Mouse (Mus musculus): ENCODE data around the gene Tmem198. TPM values are rescaled to one million over a fixed set of nuclear protein-coding genes. Genes with fewer than 3 reads are reported as not detected.

Tmem198 gene
- 0.55 TPM for polyA plus RNA-seq (2015; fragmentation: Illumina TruSeq; extraction: RNeasy Lipid Tissue Mini Kit (QIAGEN cat#74804); ENCODE audit: insufficient read depth, low read depth, low replicate concordance)

GRCm38 (mm10) chr1:75478916-75479634 lies at the start of gene Tmem198, which contains the start of gene Chpf:
Tmem198 (plus strand) TSS chr1:75479532.
Chpf (minus strand) TSS chr1:75479307.

GRCm38 (mm10) chr1:75435475-75436328 lies 43.6 kb upstream of the Tmem198 start, which contains the start of gene Gmppa:
Gmppa (plus strand) TSS chr1:75435930.

GRCm38 (mm10) chr1:75450314-75451005 lies 28.9 kb upstream of the Tmem198 start, which contains the start of gene Asic4:
Asic4 (plus strand) TSS chr1:75450436.

GRCm38 (mm10) chr1:75505956-75506831 lies 26.9 kb downstream of the Tmem198 start, which contains the start of gene Obsl1:
Obsl1 (minus strand) TSS chr1:75506452.

GRCm38 (mm10) chr1:75507006-75507405 lies 27.7 kb downstream of the Tmem198 start, which contains the start of gene Inha:
Inha (plus strand) TSS chr1:75507077.

GRCm38 (mm10) chr1:75521321-75522031 lies 42.1 kb downstream of the Tmem198 start, which contains the start of gene Stk11ip:
Stk11ip (plus strand) TSS chr1:75521529.

Other genes with a start within 250 kb of the Tmem198 start
- gene A630095N17Rik, start 247.4 kb upstream of the Tmem198 start, polyA plus RNA-seq (2015; fragmentation: Illumina TruSeq; extraction: RNeasy Lipid Tissue Mini Kit (QIAGEN cat#74804); ENCODE audit: insufficient read depth, low read depth, low replicate concordance): not detected
- gene Dnajb2, start 243.1 kb upstream of the Tmem198 start, polyA plus RNA-seq (2015; fragmentation: Illumina TruSeq; extraction: RNeasy Lipid Tissue Mini Kit (QIAGEN cat#74804); ENCODE audit: insufficient read depth, low read depth, low replicate concordance): 13.9 TPM
- gene Ptprn, start 215.0 kb upstream of the Tmem198 start, polyA plus RNA-seq (2015; fragmentation: Illumina TruSeq; extraction: RNeasy Lipid Tissue Mini Kit (QIAGEN cat#74804); ENCODE audit: insufficient read depth, low read depth, low replicate concordance): 16.1 TPM
- gene Resp18, start 201.1 kb upstream of the Tmem198 start, polyA plus RNA-seq (2015; fragmentation: Illumina TruSeq; extraction: RNeasy Lipid Tissue Mini Kit (QIAGEN cat#74804); ENCODE audit: insufficient read depth, low read depth, low replicate concordance): 153 TPM
- 22.2 TPM for gene Dnpep, start 161.5 kb upstream of the Tmem198 start, polyA plus RNA-seq (2015; fragmentation: Illumina TruSeq; extraction: RNeasy Lipid Tissue Mini Kit (QIAGEN cat#74804); ENCODE audit: insufficient read depth, low read depth, low replicate concordance)
- gene Des, start 119.2 kb upstream of the Tmem198 start, polyA plus RNA-seq (2015; fragmentation: Illumina TruSeq; extraction: RNeasy Lipid Tissue Mini Kit (QIAGEN cat#74804); ENCODE audit: insufficient read depth, low read depth, low replicate concordance): 10.5 TPM
- 4.0 TPM for gene Speg, start 104.2 kb upstream of the Tmem198 start, polyA plus RNA-seq (2015; fragmentation: Illumina TruSeq; extraction: RNeasy Lipid Tissue Mini Kit (QIAGEN cat#74804); ENCODE audit: insufficient read depth, low read depth, low replicate concordance)
- 102 TPM for gene Gmppa, start 43.6 kb upstream of the Tmem198 start, polyA plus RNA-seq (2015; fragmentation: Illumina TruSeq; extraction: RNeasy Lipid Tissue Mini Kit (QIAGEN cat#74804); ENCODE audit: insufficient read depth, low read depth, low replicate concordance)
- not detected for gene Asic4, start 29.1 kb upstream of the Tmem198 start, polyA plus RNA-seq (2015; fragmentation: Illumina TruSeq; extraction: RNeasy Lipid Tissue Mini Kit (QIAGEN cat#74804); ENCODE audit: insufficient read depth, low read depth, low replicate concordance)
- 8.8 TPM for gene Chpf, start 225 bp upstream of the Tmem198 start, polyA plus RNA-seq (2015; fragmentation: Illumina TruSeq; extraction: RNeasy Lipid Tissue Mini Kit (QIAGEN cat#74804); ENCODE audit: insufficient read depth, low read depth, low replicate concordance)
- gene Obsl1, start 26.9 kb downstream of the Tmem198 start, polyA plus RNA-seq (2015; fragmentation: Illumina TruSeq; extraction: RNeasy Lipid Tissue Mini Kit (QIAGEN cat#74804); ENCODE audit: insufficient read depth, low read depth, low replicate concordance): 5.5 TPM
- gene Inha, start 27.5 kb downstream of the Tmem198 start, polyA plus RNA-seq (2015; fragmentation: Illumina TruSeq; extraction: RNeasy Lipid Tissue Mini Kit (QIAGEN cat#74804); ENCODE audit: insufficient read depth, low read depth, low replicate concordance): 6.6 TPM
- gene Stk11ip, start 42.0 kb downstream of the Tmem198 start, polyA plus RNA-seq (2015; fragmentation: Illumina TruSeq; extraction: RNeasy Lipid Tissue Mini Kit (QIAGEN cat#74804); ENCODE audit: insufficient read depth, low read depth, low replicate concordance): 4.8 TPM
- 6.9 TPM for gene Slc4a3, start 66.7 kb downstream of the Tmem198 start, polyA plus RNA-seq (2015; fragmentation: Illumina TruSeq; extraction: RNeasy Lipid Tissue Mini Kit (QIAGEN cat#74804); ENCODE audit: insufficient read depth, low read depth, low replicate concordance)